Mouse (Mus musculus) erythroblast, adult 5-6 weeks (primary cell): ENCODE results near the gene Urb2. TPM values are rescaled to one million over a fixed set of nuclear protein-coding genes. Genes with fewer than 3 reads are reported as not detected.

Experiments
- ATAC-seq: replicated peaks from 2 replicates; pipeline ENCODE4 v1.8.0; 2016; ENCODE audit warnings: moderate number of reproducible peaks, mild to moderate bottlenecking, moderate TSS enrichment, inconsistent platforms; ENCODE audit not compliant: poor library complexity, low FRiP score, severe bottlenecking
- total RNA-seq, 2 experiments: library from RNA; stranded (forward) in 1 of 2; stranded (reverse) in 1 of 2; fragments of 150-400 nt in 1 of 2; fragments of 200-764, 138-1000 nt in 1 of 2; gene quantifications; 2 replicates each; pipeline versions ENCODE4 v1.2.3 to v1.2.4; 2015 to 2017; ENCODE audit warnings: low replicate concordance in 2 of 2

Gene Urb2
- total RNA-seq, 2 experiments from 2014 or later, result 4.6 to 9.4 TPM

GRCm38 (mm10) chr8:124070363-124071324, 49.3 kb downstream of the Urb2 start:
- ATAC-seq, result no peak

- ATAC-seq, result no peak
These were observed 54.7 kb downstream of the Urb2 start for GRCm38 (mm10) chr8:124075977-124076376.

GRCm38 (mm10) chr8:124076416-124076815, 55.1 kb downstream of the Urb2 start:
- ATAC-seq, result no peak

GRCm38 (mm10) chr8:124077377-124077776, 56.1 kb downstream of the Urb2 start:
- ATAC-seq, result peak; percentile 71

GRCm38 (mm10) chr8:124077998-124078397, 56.7 kb downstream of the Urb2 start:
- ATAC-seq, result no peak

GRCm38 (mm10) chr8:124078969-124079368, 57.7 kb downstream of the Urb2 start:
- ATAC-seq, result no peak

- no peak for ATAC-seq
These were observed 59.4 kb downstream of the Urb2 start for GRCm38 (mm10) chr8:124080467-124081326.

GRCm38 (mm10) chr8:124082616-124083015, 61.3 kb downstream of the Urb2 start:
- ATAC-seq, result no peak

- no peak for ATAC-seq
These were observed 62.3 kb downstream of the Urb2 start for GRCm38 (mm10) chr8:124083611-124084010.

GRCm38 (mm10) chr8:124085668-124086067, 64.4 kb downstream of the Urb2 start:
- no peak for ATAC-seq

GRCm38 (mm10) chr8:124088092-124088613, 66.8 kb downstream of the Urb2 start:
- ATAC-seq, result no peak

- ATAC-seq, result no peak
These were observed 67.7 kb downstream of the Urb2 start for GRCm38 (mm10) chr8:124089016-124089415.

GRCm38 (mm10) chr8:124090473-124090872, 69.2 kb downstream of the Urb2 start:
- no peak for ATAC-seq

Other genes starting within 250 kb of the Urb2 start
- gene Rab4a, start 215.5 kb upstream of the Urb2 start, total RNA-seq (2015; ENCODE audit: low replicate concordance), result 2.1 and 8.5 TPM in 2 replicates
- gene Rab4a, start 215.5 kb upstream of the Urb2 start, total RNA-seq (2017; ENCODE audit: low replicate concordance), result 1.7 and 2.6 TPM in 2 replicates
- 7.9 and 9.0 TPM in 2 replicates for gene Ccsap, start 161.3 kb upstream of the Urb2 start, total RNA-seq (2015; ENCODE audit: low replicate concordance)
- 9.8 and 11.9 TPM in 2 replicates for gene Ccsap, start 161.3 kb upstream of the Urb2 start, total RNA-seq (2017; ENCODE audit: low replicate concordance)
- 1.9 and 5.4 TPM in 2 replicates for gene Acta1, start 126.8 kb upstream of the Urb2 start, total RNA-seq (2015; ENCODE audit: low replicate concordance)
- 0.70 and 0.94 TPM in 2 replicates for gene Acta1, start 126.8 kb upstream of the Urb2 start, total RNA-seq (2017; ENCODE audit: low replicate concordance)
- gene Nup133, start 72.2 kb upstream of the Urb2 start, total RNA-seq (2015; ENCODE audit: low replicate concordance), result 40.0 and 44.9 TPM in 2 replicates
- gene Nup133, start 72.2 kb upstream of the Urb2 start, total RNA-seq (2017; ENCODE audit: low replicate concordance), result 69.3 and 79.0 TPM in 2 replicates
- 323 and 353 TPM in 2 replicates for gene Abcb10, start 38.4 kb upstream of the Urb2 start, total RNA-seq (2015; ENCODE audit: low replicate concordance)
- 448 and 511 TPM in 2 replicates for gene Abcb10, start 38.4 kb upstream of the Urb2 start, total RNA-seq (2017; ENCODE audit: low replicate concordance)
- 17.6 and 18.6 TPM in 2 replicates for gene Taf5l, start 111 bp upstream of the Urb2 start, total RNA-seq (2015; ENCODE audit: low replicate concordance)
- 16.5 and 24.8 TPM in 2 replicates for gene Taf5l, start 111 bp upstream of the Urb2 start, total RNA-seq (2017; ENCODE audit: low replicate concordance)
- gene Galnt2, start 209.9 kb downstream of the Urb2 start, total RNA-seq (2015; ENCODE audit: low replicate concordance), result 18.2 and 26.9 TPM in 2 replicates
- 0.51 and 21.3 TPM in 2 replicates for gene Galnt2, start 209.9 kb downstream of the Urb2 start, total RNA-seq (2017; ENCODE audit: low replicate concordance)